Mouse (Mus musculus) kidney, adult 9 months (tissue): ENCODE data around the gene Xpo4.

Experiments
- DNase-seq: peaks from one replicate; pipeline ENCODE4 v3.0.0; 2022

The Xpo4 gene

DNA sequence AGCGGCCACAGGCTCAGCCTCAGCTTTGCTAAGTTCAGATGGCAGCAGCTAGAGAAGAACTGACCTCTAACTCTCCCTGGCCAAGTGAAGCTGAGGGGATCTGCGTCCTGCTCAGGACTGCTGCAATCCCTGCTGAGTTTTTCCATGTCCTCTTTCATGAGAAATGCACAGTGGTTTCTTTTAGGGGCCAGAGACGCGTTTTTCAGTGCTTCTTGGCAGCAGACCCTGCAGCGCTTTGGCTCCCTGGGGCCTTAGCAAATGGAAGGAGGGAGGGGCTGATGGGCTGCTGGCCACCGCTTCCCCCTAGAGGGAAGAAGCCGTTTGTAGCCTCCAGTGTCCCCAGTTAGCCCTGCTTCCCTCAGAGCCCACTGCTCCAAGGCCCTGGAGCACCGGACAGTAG is 130.3 kb downstream of the Xpo4 start:
- no peak for DNase-seq

DNA sequence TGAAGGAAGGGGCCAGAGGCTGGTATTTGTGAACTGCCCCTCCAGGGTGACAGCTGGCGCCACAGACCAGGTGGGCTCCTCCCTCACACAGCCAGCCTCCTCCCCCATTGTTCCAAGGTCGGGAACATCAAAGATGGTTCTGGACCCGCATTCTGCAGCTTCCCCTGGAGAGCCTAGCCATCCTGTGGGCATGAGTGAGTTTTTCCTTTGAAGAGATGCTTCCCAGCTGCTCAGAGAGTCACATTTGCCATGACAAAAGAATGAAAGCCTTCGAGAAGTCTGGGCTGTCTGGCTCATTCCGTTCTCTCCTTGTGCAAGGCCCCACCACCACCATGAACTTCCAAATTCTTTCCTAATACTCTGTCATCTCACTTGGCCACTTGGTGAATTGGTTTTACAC is 130.9 kb downstream of the Xpo4 start:
- no peak for DNase-seq

DNA sequence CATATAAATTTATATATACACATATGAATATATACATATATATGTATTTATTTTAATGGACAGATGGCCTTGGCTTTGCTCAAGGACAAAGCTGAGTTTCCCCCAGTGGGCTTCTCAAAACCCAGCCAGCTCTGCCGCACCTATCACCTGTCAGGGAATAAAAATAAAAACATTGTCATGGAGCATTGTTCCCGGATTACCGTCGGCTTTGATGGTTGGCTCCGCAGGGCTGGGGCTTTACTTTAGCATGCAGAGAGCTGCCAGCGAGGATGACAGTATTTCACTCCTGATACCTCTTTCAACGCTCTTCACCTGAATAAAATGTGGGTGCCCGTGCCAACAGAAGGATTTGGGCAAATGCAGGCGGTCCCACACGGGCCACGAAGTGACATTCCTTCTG is 131.4 kb downstream of the Xpo4 start:
- DNase-seq = no peak

DNA sequence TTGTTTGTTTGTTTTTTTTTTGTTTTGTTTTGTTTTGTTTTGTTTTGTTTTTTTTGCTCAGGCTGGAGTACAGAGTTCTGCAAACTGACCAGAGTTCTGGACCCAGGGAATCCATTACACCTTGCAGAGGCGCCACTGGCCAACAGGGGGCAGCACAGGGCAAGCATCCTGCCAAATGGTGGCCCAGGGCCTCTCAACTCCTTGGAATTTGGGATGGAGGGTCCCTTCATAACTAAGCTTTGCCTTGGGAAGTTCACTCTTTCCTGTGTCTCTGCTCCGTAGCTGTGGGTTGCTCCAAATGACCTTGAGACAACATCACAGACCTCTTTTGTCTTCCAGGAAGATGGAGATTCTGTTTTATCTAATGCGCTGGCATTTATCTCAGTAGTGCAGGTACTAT is 132.0 kb downstream of the Xpo4 start:
- peak; percentile 62 for DNase-seq

DNA sequence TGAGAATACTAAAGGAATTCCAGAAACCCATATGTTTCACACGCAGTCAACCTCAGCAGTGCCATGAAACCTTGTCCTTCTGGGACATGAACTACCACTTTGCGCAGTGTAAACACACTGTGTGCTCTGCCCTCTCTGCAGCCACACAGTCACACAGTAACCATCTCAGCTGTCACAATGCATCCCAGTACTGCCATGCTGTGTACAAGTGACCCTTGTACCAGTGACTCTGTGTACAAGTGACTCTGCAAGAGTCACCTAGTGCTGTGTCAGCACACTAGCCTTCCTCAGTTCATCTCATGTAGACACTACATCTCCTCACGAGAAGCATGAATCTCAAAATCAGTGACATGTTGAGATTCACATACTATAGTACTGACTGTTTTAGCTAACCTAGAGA is 132.7 kb downstream of the Xpo4 start:
- no peak for DNase-seq

DNA sequence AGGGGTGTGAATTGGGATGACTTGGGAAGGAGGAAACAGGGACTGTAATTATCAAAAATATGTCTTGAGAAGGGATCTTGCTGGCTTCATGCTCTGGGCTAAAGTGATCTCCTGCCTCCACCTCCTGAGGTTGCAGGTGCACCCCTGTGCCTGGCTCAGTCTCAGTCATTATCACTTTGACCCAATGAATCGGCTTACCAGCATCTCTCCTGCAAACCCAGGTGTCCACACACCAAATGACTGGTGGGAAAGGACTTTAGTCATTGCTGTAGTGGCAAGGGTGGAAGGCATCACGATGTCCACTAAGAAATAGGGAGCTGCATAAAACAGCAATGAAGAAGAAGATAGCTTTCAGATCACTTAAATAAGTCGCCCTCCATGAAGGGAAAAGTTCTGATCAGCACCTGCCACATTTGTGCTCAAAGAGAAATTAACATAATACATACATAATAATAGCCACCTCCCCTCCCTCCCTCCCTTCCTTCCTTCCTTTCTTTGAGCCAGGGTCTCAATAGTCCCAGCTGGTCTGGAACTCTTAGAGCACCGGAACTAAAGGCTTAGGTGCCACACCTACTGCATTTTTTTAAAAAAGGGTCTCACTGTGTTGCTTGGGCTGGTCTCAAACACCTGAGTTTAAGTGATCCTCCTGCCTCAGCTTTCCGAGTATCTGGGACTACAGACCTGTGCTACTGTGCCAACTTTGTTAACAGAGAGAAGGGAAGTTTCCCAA is 135.3 kb downstream of the Xpo4 start:
- no peak for DNase-seq

DNA sequence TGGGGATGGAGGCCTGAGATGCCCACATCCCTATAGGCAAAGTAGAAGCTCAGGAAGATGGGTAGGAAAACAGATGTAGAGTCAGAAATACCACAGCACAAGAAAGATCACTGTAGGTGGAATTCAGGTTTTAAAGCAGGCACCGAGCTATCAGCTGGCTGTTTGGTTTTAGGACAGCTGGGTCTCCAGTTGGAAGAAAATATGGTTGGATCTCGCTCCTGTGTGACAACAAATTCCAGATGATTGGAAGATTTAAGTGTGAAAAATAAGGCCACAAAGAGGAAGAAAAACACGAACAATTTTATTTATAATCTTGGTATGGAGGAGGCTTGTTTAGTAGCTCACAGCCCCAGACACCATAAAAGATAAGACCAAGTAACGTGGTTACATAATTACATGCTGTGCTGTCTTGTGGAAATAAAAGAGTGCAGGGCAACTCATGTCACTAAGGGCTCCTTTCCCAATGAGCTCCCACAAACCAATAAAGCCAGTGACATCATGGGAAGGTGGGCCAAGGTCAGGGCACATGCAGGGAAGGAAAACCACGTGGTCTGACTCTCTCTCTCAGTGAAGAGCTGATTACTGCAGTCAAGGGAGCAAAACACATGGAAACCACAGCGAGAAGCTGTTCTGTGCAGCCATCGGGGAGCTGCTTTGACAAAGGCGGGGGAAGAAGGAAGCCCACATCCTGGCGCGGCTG is 136.0 kb downstream of the Xpo4 start:
- peak; percentile 22 for DNase-seq

DNA sequence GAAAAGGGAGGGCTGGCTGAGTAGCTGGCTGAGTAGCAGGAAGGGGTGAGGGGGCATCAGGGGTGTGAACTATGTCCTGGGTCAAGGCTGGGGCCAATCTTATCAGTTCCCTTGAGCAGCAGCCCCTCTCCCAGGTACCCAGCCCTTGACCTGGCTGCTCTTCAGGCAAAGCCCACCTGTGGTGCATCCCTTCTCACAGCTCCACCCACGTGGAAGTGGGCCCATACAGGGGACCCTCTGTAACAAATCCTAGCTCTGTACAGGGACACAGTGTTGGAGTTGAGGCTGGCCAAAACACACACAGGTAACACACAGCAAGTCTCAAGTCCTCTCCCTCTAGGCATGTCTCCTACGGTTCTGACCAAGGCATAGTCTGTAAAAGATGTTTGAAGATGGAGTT is 137.6 kb downstream of the Xpo4 start:
- DNase-seq = no peak
